Mouse (Mus musculus) T-helper 1 cell (primary cell): ENCODE results near the gene Fnbp1.

Experiments
- in situ Hi-C: fragments of 300-600 bp; cut with MboI, MseI; formaldehyde crosslinking; loops from one replicate; pipeline ENCODE4 v1.15.1; 2025; ENCODE audit warnings: high pct_unique_total_duplicates

The Fnbp1 gene

GRCm38 (mm10) chr2:31151892-31152812, 10.3 kb upstream of the Fnbp1 start, which contains the start of gene Gpr107:
Gene Gpr107 (plus strand): TSS chr2:31152316.
- in situ Hi-C loops, result loop anchor here (5.0 kb wide), 1 partner anchor 195 kb away; no protein-coding TSS in a partner anchor

GRCm38 (mm10) chr2:31150762-31151161, 9.0 kb upstream of the Fnbp1 start:
- in situ Hi-C loops, result loop anchor here (5.0 kb wide), 1 partner anchor 193 kb away; no protein-coding TSS in a partner anchor

GRCm38 (mm10) chr2:31147054-31147453, 5.2 kb upstream of the Fnbp1 start:
- in situ Hi-C loops, result no loop called here

GRCm38 (mm10) chr2:31144901-31145300, 3.1 kb upstream of the Fnbp1 start:
- in situ Hi-C loops, result loop anchor here (5.0 kb wide), 2 partner anchors 38 to 118 kb away; no protein-coding TSS in a partner anchor

GRCm38 (mm10) chr2:31143768-31144695, 2.2 kb upstream of the Fnbp1 start:
- in situ Hi-C loops, result loop anchor here (5.0 kb wide), 2 partner anchors 37 to 117 kb away; no protein-coding TSS in a partner anchor

- in situ Hi-C loops, result loop anchor here (5.0 kb wide), 2 partner anchors 36 to 116 kb away; no protein-coding TSS in a partner anchor
Measured at GRCm38 (mm10) chr2:31143326-31143725, 1.5 kb upstream of the Fnbp1 start.

GRCm38 (mm10) chr2:31142505-31142904, 697 bp upstream of the Fnbp1 start:
- in situ Hi-C loops, result loop anchor here (5.0 kb wide), 2 partner anchors 35 to 115 kb away; no protein-coding TSS in a partner anchor

- in situ Hi-C loops, result loop anchor here (5.0 kb wide), 2 partner anchors 34 to 114 kb away; no protein-coding TSS in a partner anchor
Measured at GRCm38 (mm10) chr2:31141074-31141866, 538 bp downstream of the Fnbp1 start.

GRCm38 (mm10) chr2:31140772-31141073, 1.1 kb downstream of the Fnbp1 start:
- in situ Hi-C loops, result loop anchor here (5.0 kb wide), 2 partner anchors 33 to 113 kb away; no protein-coding TSS in a partner anchor

- in situ Hi-C loops, result loop anchor here (5.0 kb wide), 2 partner anchors 33 to 113 kb away; no protein-coding TSS in a partner anchor
Measured at GRCm38 (mm10) chr2:31139991-31140771, 1.6 kb downstream of the Fnbp1 start.

- in situ Hi-C loops, result no loop called here
Measured at GRCm38 (mm10) chr2:31139174-31139632, 2.6 kb downstream of the Fnbp1 start.

- in situ Hi-C loops, result no loop called here
Measured at GRCm38 (mm10) chr2:31137018-31137590, 4.7 kb downstream of the Fnbp1 start.

- in situ Hi-C loops, result no loop called here
Measured at GRCm38 (mm10) chr2:31136338-31136737, 5.5 kb downstream of the Fnbp1 start.

GRCm38 (mm10) chr2:31135512-31135931, 6.3 kb downstream of the Fnbp1 start:
- in situ Hi-C loops, result no loop called here

- in situ Hi-C loops, result no loop called here
Measured at GRCm38 (mm10) chr2:31133981-31134380, 7.8 kb downstream of the Fnbp1 start.

- in situ Hi-C loops, result no loop called here
Measured at GRCm38 (mm10) chr2:31132682-31133081, 9.1 kb downstream of the Fnbp1 start.

- in situ Hi-C loops, result no loop called here
Measured at GRCm38 (mm10) chr2:31130815-31131299, 11.0 kb downstream of the Fnbp1 start.

GRCm38 (mm10) chr2:31129742-31130518, 11.9 kb downstream of the Fnbp1 start:
- in situ Hi-C loops, result no loop called here
